Mouse (Mus musculus): ENCODE measurements at regions not wholly inside any gene's neighbourhood (a gene's known extent, or its start where the extent isn't known, plus 50 kb on each side); places are given as distances from the start of the nearest gene placed in this dataset.

DNA sequence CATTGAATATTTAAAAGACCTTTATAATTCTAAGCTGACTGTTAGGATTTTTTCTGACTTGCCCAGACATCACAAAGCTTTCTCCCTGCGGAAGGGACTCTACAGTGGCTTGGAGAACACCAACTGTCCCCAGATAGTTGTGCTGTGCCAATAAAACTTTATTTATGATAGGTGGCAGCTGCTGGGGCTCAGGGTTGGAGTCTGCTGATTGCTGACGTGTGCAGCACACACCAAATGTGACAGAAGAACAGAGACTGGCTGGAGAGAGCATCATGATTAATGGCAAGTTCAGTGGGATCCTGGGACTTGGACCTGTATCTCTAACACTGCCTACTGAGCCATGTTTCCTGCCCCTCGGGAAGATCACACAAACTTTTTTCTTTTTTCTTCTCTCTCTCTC lies 103.1 kb upstream of the Tmem189 start:
- intact Hi-C loops (cut with DNase I; ENCODE audit: low total_unique reads), result no loop called here
- no peak for DNase-seq

DNA sequence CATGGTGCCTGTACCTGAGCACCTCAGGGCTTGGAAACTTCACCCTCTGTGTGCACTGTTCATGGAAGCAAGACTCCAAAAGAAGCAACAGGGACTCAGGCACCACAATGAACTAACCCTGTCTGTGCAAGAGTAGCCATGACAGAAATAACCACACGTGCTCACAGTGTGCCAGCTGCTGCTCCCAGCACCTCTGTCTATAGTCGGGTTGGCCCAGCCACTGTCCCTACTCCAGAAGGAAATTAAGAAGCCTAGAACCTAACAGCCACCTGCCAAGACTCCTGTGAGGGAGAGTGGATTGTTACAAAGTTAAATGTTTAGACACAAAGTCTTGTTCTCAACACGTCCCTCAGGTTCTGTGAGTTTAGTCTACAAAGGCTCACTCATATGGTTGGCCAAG lies 102.7 kb upstream of the Tmem189 start:
- intact Hi-C loops (cut with DNase I; ENCODE audit: low total_unique reads), result no loop called here
- DNase-seq, result no peak

- intact Hi-C loops (cut with DNase I; ENCODE audit: low total_unique reads), result no loop called here
- DNase-seq, result peak; percentile 53
These were observed 99.9 kb upstream of the Tmem189 start for GRCm38 (mm10) chr2:167789471-167789923.

GRCm38 (mm10) chr2:167786951-167787350 lies 97.3 kb upstream of the Tmem189 start:
- no peak for DNase-seq
- intact Hi-C loops (cut with DNase I; ENCODE audit: low total_unique reads), result no loop called here

DNA sequence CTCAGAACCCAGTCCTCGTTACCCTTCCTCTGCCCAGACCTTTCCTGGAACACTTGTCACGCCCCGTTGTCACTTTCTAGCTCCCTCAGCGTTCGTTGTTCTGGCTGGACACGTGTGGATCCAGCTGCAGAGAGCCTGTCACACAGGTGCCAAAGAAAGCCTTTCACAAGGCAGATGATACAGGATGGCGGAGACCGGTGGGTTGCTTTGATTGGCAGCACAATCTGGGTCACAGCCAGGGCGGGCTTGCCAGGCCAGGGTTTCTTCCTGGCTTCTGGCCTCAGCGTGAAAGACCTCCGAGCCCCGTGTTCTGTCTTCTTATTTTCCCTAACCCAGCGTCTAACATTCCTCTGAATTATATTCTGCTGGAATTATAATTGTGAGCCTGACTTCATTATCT lies 94.7 kb upstream of the Tmem189 start:
- DNase-seq, result no peak
- intact Hi-C loops (cut with DNase I; ENCODE audit: low total_unique reads), result no loop called here

GRCm38 (mm10) chr2:167783374-167783773 lies 93.8 kb upstream of the Tmem189 start:
- intact Hi-C loops (cut with DNase I; ENCODE audit: low total_unique reads), result no loop called here
- DNase-seq, result no peak

GRCm38 (mm10) chr2:167782231-167782999 lies 92.8 kb upstream of the Tmem189 start:
- no peak for DNase-seq
- intact Hi-C loops (cut with DNase I; ENCODE audit: low total_unique reads), result no loop called here

DNA sequence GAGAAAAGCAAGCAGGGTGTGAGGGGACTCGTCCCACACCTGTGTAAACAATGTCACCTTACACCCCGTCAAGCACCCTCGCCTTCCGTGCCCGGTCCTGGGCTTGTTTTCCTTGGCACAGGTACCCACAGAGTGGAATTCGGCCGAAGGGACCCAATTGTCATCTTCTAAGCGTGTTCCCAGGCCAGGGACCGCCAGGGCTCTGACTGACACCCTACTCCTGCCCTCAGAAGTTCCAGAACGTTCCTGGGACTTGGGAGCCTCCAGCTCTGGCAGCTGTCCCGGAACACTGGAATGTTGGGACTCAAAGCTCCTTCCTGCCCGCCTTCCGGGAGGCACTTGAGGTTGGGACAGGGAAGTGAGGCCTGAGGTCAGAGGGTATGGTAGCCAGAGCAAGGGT lies 91.9 kb upstream of the Tmem189 start:
- DNase-seq, result peak; percentile 56

DNA sequence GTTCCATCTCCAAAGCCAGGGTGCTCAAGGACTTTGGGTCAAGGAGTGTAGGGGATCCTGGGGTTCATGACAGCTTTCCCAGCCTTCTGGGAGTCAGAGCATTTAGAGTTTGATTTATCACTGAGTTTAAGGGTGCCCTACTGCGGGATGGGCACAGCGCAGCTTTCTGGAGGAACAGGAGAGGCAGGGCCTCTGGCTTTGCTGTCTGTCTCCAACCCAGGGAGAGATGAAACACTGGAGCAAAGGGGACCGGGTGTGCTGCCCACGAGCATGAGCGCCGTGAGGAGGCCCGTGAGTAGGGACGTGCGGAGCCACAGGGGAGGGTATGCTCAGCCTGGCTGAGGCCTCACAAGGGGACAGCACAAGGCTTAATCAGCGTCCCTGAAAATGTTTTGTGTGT lies 89.1 kb upstream of the Tmem189 start:
- no peak for DNase-seq
- intact Hi-C loops (cut with DNase I; ENCODE audit: low total_unique reads), result no loop called here

More for the DNA sequence above, 91.9 kb upstream of the Tmem189 start:
- intact Hi-C loops (cut with DNase I; ENCODE audit: low total_unique reads), result no loop called here

GRCm38 (mm10) chr2:167778271-167778670 lies 88.6 kb upstream of the Tmem189 start:
- no peak for DNase-seq
- intact Hi-C loops (cut with DNase I; ENCODE audit: low total_unique reads), result no loop called here

DNA sequence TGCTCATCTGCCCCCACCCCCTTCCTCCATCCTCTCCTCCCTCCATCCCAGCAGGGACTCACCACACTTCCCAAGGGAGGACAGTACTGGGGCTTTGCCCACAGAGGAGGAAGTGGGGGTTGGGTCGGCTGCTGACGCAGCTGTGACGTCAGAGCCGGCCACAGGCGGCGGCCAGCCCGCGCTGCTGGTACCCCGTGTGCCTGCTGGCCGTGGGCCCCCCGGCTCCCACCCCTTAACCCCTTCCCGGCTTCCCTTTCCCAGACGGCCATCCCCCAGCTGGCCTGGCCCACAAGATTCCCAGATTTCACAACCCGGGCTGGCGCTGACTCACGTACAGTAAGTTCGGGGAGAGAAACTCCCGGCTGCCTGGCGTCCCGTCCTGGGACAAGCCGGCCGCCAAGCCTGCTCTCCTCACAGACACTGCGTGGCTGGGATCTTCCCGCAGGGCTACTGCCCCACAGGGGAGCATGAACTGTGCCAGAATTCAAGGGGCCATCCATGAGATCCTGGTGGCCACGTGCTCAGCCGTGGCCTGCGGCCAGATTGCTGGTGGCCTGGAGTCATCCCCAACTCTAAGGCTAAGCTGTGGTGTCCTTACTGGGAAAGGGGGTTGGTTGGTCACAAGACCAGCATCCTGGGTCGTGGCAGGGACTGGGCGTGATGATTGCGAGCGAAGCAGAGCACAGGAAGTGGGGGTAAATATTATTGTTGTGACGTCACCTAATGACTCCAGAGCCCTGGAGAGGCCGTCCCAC lies 87.9 kb upstream of the Tmem189 start:
- intact Hi-C loops (cut with DNase I; ENCODE audit: low total_unique reads), result no loop called here

DNA sequence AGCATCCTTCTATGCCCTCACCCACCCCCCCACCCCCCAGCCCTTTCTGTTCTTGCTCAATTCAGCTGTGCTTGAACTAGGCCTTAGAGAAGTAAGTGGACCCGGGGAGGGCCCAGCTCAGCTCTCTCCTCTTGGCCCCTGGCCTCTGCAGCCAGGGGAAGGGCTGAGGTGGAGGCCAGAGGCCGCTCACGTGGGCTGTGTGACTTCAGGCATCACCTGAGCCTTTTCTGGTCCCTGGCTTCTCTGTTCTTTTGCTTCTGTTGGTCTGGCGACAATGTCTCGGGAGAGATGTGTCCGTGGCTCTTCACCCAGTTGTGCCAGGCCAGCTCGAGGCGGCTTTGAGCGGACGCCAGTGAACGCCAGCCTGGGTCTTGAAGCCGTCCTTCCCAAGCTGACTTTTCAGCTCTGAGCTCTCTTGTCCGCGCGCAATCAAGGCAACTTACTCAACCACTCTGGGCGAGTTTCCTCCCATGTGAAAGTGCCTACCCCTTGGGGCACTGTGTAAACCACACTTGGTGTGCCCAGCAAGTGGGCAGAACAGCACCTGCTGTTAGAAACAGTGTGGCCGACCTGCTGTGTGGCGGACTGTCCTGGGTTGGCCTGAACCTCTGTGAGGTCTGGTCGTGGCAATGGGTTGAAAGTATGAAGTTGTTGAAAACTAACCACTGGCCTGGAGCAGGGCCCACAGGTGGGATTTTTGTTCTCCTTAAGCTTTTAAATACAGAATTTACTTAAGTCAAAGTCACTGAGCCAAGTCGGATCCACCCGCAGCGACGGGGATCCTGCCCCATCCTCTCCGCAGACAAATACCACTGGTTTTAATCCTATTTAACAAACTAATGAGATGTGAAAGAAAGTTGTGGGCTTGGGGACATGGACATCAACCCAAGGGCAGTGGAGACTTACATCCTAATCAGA lies 86.9 kb upstream of the Tmem189 start:
- DNase-seq, result no peak
- intact Hi-C loops (cut with DNase I; ENCODE audit: low total_unique reads), result no loop called here

More for the DNA sequence above, 87.9 kb upstream of the Tmem189 start:
- peak; percentile 88 for DNase-seq

- peak; percentile 50 for DNase-seq
- intact Hi-C loops (cut with DNase I; ENCODE audit: low total_unique reads), result no loop called here
These were observed 85.7 kb upstream of the Tmem189 start for GRCm38 (mm10) chr2:167775218-167775915.

- intact Hi-C loops (cut with DNase I; ENCODE audit: low total_unique reads), result no loop called here
These were observed 85.2 kb upstream of the Tmem189 start for GRCm38 (mm10) chr2:167774806-167775179.

DNA sequence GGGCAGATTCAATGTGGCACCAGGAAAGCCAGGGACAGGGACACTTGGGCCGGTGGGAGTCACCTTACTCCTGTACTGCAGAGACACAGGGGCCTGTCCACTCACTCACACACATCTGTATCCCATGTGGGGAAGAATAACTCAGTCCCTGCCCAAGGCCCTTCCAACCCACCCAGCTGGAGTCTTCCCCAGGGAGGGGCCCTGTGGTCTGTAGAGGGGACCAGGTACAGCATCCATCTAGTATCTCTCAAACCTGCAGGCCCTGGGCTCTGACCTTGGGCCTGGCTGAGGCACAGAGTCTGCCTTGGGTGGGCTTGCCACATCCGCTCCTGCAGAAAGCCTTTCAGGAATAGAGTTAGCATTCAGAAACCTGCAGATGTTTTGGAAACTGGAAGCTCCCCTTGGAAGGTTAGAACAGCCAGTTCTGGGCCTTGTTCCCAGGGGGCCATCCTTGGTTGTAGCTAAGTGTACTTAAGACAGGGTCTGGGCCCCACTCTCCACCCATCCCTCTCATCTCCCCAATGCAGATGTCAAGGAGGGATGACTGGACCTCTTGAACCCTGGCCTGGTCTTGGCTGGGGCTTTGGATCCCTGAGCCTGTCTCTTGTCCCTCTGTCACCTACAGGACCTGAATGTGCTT lies 84.7 kb upstream of the Tmem189 start:
- intact Hi-C loops (cut with DNase I; ENCODE audit: low total_unique reads), result no loop called here
- DNase-seq, result peak; percentile 53

More at GRCm38 (mm10) chr2:167774806-167775179, 85.2 kb upstream of the Tmem189 start:
- DNase-seq, result peak; percentile 57

GRCm38 (mm10) chr2:167772834-167773233 lies 83.2 kb upstream of the Tmem189 start:
- intact Hi-C loops (cut with DNase I; ENCODE audit: low total_unique reads), result no loop called here
- no peak for DNase-seq

GRCm38 (mm10) chr2:167767962-167768361 lies 78.3 kb upstream of the Tmem189 start:
- no peak for DNase-seq
- intact Hi-C loops (cut with DNase I; ENCODE audit: low total_unique reads), result no loop called here

DNA sequence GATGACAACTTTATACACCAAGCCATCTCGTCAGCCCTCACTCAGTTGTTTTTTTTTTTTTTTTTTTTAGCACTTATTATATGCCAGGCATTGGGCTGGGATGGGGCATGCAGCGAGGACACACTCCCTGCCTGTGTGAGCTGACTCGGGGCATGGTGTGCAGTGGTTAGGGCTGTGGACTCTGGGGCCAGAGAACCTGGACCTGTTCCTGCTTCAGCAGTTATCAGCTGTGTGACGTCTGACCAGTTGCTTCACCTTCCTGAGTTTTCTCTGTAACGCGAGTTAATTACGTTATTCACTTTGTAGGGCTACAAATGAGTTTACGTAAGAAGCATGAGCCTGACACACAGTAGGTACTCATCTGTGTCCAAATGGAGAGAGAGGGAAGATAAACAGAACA lies 77.7 kb upstream of the Tmem189 start:
- intact Hi-C loops (cut with DNase I; ENCODE audit: low total_unique reads), result no loop called here
- DNase-seq, result no peak

- no peak for DNase-seq
- intact Hi-C loops (cut with DNase I; ENCODE audit: low total_unique reads), result no loop called here
These were observed 76.2 kb upstream of the Tmem189 start for GRCm38 (mm10) chr2:167765811-167766210.
